Mouse (Mus musculus) olfactory bulb, adult 2 months (tissue): ENCODE measurements around the gene Plcb4.

ENCODE experiments used
- CTCF ChIP-seq: fragments of 200-500 bp; IDR thresholded peaks from 2 replicates; pipeline ENCODE4 v1.5.1; 2012; ENCODE audit warnings: low read depth, mild to moderate bottlenecking, low read length, moderate library complexity; ENCODE audit not compliant: insufficient read depth
- POLR2A ChIP-seq: fragments of 200-500 bp; IDR thresholded peaks from 2 replicates; pipeline ENCODE4 v1.6.1; 2012; ENCODE audit warnings: mild to moderate bottlenecking, low read depth, low read length, moderate library complexity; ENCODE audit not compliant: insufficient read depth

DNA sequence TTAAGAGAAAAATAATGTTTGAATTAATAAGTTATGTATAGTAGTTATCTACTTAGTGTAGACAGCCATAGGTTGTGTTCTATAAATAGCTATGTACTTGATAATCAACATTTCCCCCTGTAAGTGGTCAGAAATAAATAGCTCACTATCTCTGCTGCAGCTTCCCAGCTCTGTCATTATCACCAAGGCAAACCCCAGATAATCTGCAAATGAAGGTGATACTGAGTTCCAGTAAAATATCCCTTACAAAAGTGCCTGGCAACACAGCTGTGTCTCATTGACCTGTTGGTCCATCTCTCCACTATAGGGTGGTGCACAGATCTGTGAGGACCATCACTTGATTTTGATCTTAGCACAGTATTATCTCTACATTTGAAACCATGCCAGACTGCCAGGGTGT lies 179.3 kb downstream of the Plcb4 start:
- TF ChIP-seq CTCF (no peak), POLR2A (no peak)
